Mouse (Mus musculus) duodenum, adult 2 months (tissue): ENCODE measurements around the gene Defb15. TPM values are rescaled to one million over a fixed set of nuclear protein-coding genes. Genes with fewer than 3 reads are reported as not detected.

Experiments
- polyA plus RNA-seq: library from polyadenylated mRNA; depleted of rRNA; stranded (reverse); fragments of >200 nt; gene quantifications from 2 replicates; pipeline ENCODE4 v1.2.3, GENCODE M21; 2012; ENCODE audit warnings: low replicate concordance; rRNA removed

Defb15 gene
- polyA plus RNA-seq, result not detected in 2 replicates

DNA sequence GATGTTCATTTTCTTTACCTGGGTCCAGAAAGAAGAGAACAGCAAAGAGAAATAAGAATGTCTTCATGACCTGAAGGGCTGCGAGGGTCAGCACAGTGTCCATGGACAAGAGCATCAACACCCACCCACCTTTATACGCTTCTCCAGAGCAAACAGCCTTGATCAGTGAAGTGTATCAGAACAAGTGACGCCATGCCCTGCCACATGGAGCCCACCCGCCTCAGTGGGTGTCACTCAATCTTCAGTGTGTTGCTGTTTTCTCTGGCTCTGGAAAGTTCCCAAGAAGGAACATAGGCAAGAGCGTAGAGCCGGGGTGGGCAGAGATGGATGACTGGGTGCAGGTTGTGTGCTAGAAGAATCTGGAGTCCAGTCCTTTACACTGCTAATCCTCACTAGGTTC, at the start of gene Defb15:
TSS of gene Defb15 (minus strand) at position 101 of the 400 bp plus-strand sequence.

DNA sequence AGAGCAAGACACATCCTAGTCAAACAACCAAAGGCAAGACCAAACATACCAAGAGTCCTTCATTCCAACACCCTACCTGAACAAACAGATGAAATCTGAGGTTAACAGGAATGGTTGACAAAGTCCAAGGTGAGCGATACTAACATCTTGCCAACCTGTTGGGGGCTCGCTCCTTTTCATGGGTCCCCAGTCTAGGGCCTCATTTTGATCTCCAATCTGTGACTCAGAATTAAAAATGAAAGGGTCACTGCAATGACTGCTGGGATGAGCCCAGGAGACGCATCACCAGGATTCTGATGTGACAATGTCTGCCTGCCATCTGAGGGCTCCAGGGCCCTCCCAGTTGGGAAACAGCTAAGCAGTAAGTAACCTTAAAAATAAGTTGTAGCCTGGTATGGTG, 37.0 kb upstream of the Defb15 start, which contains the start of gene Ccdc70:
TSS of gene Ccdc70 (plus strand) at position 301 of the 400 bp plus-strand sequence.

DNA sequence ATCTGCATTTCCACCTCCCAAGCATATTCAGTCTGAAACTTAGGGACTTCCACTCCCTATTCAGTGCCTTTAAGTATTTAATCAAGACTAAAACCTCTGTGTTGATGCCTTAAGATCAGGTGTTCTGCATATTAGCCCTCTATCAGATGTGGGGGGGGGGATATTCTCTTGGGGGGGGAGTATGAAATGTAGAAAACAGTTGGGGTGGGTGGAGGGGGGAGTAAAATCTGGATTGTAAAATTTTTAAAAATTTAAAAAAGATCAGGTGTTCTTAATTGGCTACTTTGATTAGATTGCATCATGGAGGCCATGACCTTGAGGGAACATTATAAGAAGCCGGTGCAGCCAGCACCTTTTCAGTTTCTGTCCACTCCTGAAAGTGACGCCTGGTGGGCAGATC, 25.9 kb upstream of the Defb15 start, which contains the start of gene Fam90a1a:
TSS of gene Fam90a1a (plus strand) at position 301 of the 400 bp plus-strand sequence.

DNA sequence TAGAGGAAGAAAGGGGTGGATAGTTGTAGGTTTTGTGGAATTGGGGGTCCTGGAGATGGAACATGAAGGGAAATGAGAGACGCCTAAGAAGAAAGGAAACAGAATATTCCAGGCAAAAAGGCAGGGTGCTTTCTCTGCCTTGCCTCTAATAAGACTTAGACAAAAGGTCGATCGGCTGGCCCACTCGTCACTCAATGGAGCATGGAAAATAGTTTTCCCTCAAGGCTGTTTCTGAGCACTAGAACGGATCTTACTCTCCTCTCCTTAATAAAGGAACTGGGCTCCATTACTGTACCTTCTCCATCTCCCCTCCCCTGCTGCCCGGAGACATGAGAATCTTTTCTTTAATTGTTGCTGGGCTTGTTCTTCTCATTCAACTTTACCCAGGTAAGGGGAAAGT, 14.0 kb upstream of the Defb15 start, which contains the start of gene Defb13:
TSS of gene Defb13 (plus strand) at position 301 of the 400 bp plus-strand sequence.

DNA sequence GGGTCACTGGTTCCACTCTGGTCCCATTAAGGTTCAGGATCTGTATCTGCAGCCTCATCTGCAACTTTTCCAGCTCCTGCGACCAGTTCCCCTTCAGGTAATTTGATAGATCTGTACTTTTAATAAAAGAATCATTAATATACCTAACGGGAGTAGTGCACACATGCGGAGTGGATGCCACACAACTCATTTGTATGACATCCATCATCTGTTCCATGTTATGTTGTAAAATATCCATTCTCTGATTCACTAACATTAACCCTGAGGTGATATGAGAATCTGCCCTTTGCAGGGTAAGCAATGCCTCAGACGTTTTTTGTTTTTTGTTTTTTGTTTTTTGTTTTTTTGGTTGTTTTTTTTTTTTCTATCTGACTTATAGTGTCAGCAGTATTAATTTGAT, 5.5 kb upstream of the Defb15 start, which contains the start of gene Defb35:
TSS of gene Defb35 (plus strand) at position 301 of the 400 bp plus-strand sequence.

DNA sequence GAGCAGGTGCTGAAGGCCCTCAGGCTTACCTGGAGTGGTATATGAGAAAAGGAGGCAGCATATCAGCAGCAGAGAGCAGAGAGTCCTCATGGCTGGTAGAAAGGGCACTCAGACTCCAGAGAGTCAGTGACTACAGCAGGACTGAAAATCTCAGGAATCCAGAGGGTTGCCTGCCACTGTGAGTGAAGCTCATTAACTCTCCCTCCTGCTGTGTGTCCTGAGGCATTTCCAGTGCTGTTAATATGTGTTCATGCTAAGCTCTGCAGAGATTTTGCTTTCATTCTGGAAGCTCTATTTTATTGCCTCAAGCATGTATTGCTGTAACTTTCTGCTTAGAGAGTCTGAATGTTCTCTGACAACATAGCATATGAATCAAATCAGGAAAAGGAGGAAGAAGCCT, 26.2 kb downstream of the Defb15 start, which contains the start of gene Defb11:
TSS of gene Defb11 (minus strand) at position 123 of the 400 bp plus-strand sequence.

DNA sequence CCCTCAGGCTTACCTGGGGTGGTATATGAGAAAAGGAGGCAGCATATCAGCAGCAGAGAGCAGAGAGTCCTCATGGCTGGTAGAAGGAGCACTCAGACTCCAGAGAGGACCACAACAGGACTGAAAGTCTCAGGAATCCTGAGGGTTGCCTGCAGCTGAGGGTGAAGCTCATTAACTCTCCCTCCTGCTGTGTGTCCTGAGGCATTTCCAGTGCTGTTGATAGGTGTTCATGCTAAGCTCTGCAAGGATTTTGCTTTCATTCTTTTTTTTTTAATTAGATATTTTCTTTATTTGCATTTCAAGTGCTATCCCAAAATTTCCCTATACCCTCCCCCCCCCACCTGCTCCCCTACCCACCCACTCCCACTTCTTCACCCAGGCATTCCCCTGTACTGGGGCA, 47.2 kb downstream of the Defb15 start, which contains the start of gene Defb9:
TSS of gene Defb9 (minus strand) at position 101 of the 400 bp plus-strand sequence.

Other genes starting within 250 kb of the Defb15 start
- gene AY761184, start 229.1 kb downstream of the Defb15 start, polyA plus RNA-seq, result 130 and 525 TPM in 2 replicates
- 1,037 and 1,891 TPM in 2 replicates for gene Defa24, start 198.2 kb downstream of the Defb15 start, polyA plus RNA-seq
- not detected in 2 replicates for gene Defb50, start 109.2 kb downstream of the Defb15 start, polyA plus RNA-seq
- not detected in 2 replicates for gene Defb2, start 92.8 kb downstream of the Defb15 start, polyA plus RNA-seq
- gene Defb10, start 73.8 kb downstream of the Defb15 start, polyA plus RNA-seq, result not detected in 2 replicates
- not detected in 2 replicates for gene Defb9, start 47.3 kb downstream of the Defb15 start, polyA plus RNA-seq
- gene Defb11, start 26.3 kb downstream of the Defb15 start, polyA plus RNA-seq, result not detected in 2 replicates
- not detected in 2 replicates for gene Defb35, start 5.6 kb upstream of the Defb15 start, polyA plus RNA-seq
- not detected in 2 replicates for gene Defb13, start 14.1 kb upstream of the Defb15 start, polyA plus RNA-seq
- not detected in 2 replicates for gene Fam90a1a, start 26.0 kb upstream of the Defb15 start, polyA plus RNA-seq
- gene Ccdc70, start 37.1 kb upstream of the Defb15 start, polyA plus RNA-seq, result not detected in 2 replicates
- gene Atp7b, start 127.6 kb upstream of the Defb15 start, polyA plus RNA-seq, result 4.4 and 9.0 TPM in 2 replicates
- gene Alg11, start 128.0 kb upstream of the Defb15 start, polyA plus RNA-seq, result 0.56 and 0.95 TPM in 2 replicates
- 0.05 and 0.22 TPM in 2 replicates for gene Nek5, start 192.3 kb upstream of the Defb15 start, polyA plus RNA-seq
- gene Nek3, start 233.7 kb upstream of the Defb15 start, polyA plus RNA-seq, result 2.3 and 2.8 TPM in 2 replicates